Mouse (Mus musculus): ENCODE results near the gene Ggt5.

DNA sequence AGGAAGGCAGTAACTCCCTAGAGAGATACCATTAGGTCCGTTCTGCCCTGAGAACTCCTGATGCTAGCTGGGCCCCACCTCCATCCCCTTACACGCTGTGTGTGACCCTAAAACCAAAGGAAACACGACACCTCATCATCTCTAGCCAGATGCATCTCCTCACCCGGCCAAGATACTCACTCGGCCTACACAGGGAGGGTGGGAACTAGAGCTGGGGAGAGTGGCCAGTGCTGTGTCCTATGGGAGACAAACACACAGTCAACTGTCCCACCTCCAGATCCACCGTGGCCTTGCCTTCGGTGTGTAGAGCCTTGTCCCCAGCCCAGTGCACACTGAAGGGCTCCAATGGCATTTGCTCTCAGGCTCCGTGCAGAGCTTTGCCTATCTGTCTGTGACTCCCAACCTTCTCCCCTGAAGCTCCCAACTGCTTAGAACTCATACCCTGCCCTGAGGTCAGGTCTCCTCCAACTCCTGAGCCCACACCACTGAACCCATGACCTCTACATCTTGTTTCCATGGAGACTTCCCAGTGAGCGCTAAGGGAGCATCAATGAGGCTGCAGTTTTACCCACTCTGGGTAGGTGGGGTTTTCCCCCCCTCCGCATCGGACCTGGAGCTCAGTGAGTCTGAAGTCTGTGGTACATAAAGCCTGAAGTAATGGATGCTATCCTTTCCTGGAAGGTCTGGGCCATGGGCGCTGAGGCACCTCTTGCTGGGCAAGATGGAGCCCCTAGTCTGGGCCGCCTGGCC is 36.3 kb upstream of the Ggt5 start:
- TF ChIP-seq GATA1 (IDR thresholded peaks at IDR 0.05; ENCODE audit: borderline replicate concordance, low read length), result no peak
- no peak for TF ChIP-seq FLI1 (IDR thresholded peaks at IDR 0.05; ENCODE audit: low read length)
